Mouse (Mus musculus): ENCODE results near the gene Borcs7.

The Borcs7 gene

DNA sequence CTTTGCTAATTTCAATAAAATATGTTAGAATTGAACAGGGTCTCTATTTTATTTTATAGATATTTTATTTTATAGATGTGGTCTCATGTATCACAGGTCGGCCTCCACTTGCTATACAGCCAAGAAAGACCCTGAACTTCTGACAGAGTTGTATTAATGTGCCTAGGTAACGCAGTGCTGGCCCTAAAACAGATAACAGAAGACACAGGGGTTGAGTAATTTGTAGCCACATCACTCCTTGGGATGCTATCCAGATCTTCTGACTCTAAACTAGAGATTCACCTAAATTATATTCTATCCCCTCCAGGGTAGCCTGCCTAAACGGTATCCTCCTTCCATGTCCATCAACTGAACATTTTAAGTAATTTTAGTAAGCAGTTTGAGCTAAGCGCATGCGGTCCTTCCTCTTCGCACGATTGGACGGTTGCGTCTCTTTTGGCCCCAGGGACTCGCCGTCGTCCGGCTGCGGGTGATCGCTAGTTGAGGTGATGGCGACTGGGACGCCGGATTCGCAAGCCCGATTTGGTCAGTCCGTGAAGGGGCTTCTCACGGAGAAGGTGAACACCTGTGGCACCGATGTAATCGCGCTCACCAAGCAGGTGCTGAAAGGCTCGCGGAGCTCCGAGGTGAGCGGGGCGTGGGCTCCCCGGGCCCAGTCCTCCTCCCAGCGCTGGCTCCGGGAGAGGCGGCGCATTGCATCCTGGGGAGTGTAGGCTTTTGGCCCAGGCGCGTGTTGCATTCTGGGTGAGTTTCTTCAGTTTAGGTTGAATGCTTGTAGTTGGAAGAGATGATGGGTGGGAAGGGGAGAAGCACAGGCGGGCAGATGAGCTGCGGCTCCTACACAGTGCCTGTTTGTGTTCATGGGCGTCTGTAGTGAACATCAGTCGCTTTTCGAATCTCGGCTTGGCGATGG is at the start of gene Borcs7:
Borcs7 (plus strand) TSS at position 447 of the 913 bp plus-strand sequence.
- DNase-seq (ENCODE audit: low spot score in 2 of 2), result peak; percentile 69 to 85

DNA sequence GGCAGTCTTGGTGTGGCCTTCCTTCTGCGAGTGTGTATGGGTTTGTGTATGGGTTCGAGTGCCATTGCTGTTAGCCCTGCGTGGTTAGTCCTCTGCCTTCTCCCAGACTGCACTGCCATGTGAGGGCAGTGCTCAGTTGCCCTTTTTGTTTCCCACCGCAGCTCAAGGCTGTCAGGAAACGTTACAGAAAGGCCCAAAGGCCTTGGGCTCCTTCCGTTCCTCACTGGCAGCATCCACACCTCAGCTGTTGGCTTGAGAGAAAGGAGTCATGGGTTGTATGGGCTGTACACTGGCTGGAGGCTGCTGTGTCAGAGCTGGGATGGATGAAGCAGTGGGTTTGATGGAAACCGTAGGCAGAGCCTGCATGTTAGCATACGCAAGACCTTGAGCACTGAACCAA is 48.9 kb upstream of the Borcs7 start:
- DNase-seq (ENCODE audit: low spot score in 2 of 2), result no peak

DNA sequence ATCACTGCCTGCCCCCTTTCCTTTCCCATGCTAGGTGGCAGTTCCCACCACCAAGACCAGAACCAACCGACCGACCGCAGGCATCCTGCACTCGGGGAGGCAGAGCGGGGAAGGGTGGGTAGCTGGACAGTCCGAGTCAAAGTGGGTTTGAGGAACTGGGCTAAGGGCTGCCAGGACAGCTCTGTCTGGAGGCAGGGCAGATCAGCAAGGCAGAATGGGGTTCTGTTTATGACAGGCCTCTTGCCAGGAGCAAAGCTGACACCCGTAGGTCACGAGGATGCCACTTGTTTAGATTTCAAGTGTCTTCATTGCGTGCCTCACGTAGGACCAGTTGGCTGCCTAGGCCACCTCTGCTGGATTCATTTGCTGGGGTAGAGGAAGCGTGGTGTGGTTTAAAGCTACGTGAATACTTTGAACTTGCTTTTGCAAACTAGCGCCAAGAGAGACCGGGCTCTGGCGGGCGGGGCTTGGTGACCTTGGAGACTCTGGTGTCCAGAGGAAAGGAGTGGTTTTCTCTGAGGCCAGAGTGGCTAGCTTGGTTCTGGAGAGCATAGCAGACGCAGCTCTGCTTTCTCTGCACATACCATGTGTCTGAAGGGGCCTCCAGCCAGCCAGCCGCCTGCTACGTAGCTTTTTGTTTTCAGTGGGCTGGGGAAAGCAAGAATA is 48.2 kb upstream of the Borcs7 start:
- DNase-seq (ENCODE audit: low spot score in 2 of 2), result no peak

DNA sequence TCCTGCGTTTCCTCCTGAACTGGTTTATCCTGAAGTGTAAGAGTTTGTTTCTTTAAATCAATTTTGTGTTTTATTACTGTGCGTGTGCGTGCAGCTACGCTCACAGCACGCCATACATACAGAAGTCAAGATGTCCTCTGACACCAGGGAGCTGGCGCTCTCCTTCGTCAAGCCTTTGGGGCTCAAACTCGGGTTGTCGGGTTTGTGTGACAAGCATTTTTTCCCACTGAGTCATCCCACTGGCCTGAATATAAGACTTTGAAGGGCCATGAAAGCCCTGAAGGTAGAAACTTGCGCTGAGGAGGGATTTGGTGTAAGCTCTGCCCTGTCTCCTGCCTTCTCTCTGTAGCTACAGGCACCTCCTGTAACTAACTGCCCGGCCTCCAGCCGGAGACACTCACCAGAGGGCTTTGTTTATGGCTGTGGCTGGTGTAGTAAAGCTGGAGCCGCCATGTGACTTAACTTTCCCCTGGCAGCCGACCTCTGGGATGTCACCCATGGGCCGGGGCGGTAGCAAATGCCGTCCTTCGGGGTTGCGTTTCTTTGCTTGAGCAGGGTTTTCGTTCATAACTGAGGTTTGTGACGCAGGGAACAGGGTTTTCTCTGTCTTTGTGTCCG is 47.5 kb upstream of the Borcs7 start:
- no peak for DNase-seq (ENCODE audit: low spot score in 2 of 2)

DNA sequence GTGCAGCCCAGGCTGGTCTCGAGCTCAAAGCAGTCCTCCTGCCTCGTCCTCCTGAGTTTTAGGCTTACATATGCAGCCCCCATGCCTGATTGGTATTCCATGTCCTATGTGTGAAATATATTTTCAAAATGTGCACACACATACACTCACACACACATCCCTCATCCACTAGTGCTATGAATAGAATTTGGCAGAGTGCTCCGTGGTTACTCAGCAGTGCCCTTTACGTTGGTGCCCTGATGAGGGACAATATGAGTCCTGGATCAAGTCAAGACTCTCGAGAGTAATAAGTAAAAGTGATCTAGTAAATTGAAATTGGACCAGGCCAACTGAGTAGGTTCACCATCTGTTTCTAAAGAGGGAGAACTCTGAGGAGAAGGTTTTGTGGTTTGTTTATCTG is 46.5 kb upstream of the Borcs7 start:
- DNase-seq (ENCODE audit: low spot score in 2 of 2), result no peak

GRCm38 (mm10) chr19:46644343-46644792 is 45.3 kb upstream of the Borcs7 start:
- DNase-seq (ENCODE audit: low spot score in 2 of 2), result no peak

GRCm38 (mm10) chr19:46644793-46645602 is 44.7 kb upstream of the Borcs7 start:
- peak in 1 of 2 experiments; percentile 42 for DNase-seq (ENCODE audit: low spot score in 2 of 2)

DNA sequence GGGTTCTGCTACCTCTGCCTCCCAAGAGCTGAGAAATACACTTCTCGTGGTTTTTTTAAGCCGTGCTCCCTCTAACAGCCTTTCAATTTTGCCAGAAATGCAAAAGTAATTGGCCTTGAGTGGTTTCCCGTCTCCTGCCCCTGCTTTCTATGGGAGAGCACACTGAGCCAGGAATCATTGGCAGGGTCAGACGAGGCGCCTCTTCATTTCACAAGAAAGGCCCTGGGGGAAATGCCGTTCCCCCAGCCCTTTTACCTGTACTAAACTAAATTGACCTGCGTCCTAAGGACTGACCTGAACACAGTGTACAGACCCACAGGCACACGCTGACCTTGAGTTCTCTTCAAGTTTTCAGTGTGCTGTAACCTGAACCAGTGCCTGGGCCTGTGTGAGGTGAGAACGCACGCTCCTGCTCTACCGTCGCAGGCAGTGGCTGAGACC is 43.6 kb upstream of the Borcs7 start:
- DNase-seq (ENCODE audit: low spot score in 2 of 2), result no peak

DNA sequence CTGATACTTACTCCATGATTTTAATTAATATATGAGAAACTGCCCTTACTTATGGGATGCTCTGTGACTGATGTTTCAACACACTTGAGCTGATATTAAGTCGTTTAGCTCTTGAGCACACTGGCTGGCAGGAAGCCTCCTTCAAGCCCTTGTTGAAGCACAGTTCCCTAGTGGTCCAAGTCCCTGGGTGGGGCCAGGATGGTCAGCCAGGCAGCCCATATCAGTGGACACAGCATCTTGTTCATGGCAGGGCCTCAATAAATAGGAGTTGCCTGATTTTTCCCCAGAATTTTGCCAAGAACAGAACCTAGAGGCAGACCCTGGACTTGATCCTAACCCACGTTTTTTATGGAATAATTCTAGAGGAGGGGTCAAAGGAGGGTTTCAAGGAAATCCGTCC is 42.5 kb upstream of the Borcs7 start:
- no peak for DNase-seq (ENCODE audit: low spot score in 2 of 2)

GRCm38 (mm10) chr19:46647850-46648249 is 41.9 kb upstream of the Borcs7 start:
- no peak for DNase-seq (ENCODE audit: low spot score in 2 of 2)

DNA sequence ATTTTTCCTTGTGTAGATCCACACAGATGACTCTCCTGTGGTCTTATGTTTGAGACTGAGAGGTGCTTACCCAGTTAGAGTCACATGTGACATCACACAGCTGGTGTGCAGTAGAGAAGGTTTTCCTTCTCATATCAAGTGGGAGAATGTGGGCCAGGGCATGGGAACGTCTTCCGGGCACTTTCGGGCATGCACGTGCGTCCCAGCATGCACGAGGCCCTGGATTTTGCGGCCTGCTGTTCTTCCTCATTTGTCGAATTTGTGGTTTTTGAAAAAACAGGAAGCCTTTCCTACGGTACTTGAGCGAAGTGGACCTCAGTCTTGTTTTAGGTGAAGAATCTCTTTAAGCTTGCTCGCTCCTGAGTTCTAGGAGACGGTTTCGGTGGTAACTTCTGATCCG is 41.1 kb upstream of the Borcs7 start:
- no peak for DNase-seq (ENCODE audit: low spot score in 2 of 2)

DNA sequence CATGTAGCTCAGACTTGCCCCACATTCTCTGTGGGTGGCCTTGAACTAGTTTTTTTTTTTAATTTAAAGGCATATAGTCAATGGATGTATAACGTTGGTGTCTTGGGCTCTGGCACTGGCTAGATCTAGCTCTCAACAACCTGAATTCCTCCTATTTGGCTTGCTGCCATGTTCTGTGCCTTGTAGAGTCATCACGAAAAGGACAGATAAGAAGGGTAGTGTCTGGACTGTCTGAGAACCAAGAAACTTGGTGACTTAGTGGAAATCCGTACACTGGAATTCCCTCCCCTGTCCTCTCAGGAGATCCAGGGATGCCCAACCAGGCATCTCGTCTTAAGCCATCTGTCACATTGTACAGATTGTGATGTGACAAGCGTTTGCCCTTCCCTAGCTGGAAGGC is 36.5 kb upstream of the Borcs7 start:
- no peak for DNase-seq (ENCODE audit: low spot score in 2 of 2)

GRCm38 (mm10) chr19:46653616-46654235 is 36.0 kb upstream of the Borcs7 start:
- DNase-seq (ENCODE audit: low spot score in 2 of 2), result no peak

DNA sequence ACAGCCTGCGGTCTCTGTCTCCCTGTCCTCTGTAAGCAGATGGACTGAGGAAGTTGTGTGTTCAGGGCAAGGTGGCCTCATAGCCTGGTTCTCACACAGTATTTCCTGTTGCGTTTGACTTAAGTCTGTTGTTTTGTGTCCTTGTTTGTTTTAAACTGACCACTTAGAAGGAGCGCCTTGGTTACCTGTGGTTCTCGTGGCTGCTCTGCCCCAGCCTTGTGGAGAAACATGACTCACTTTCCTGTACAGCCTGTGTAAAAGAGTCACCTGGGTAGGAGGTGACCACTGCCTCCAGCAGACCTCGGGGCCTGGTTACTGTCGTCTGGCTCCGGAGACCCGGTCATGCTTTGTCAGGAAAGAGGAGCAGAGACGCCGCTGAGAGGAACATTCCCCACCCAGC is 34.1 kb upstream of the Borcs7 start:
- no peak for DNase-seq (ENCODE audit: low spot score in 2 of 2)

GRCm38 (mm10) chr19:46656151-46656840 is 33.4 kb upstream of the Borcs7 start:
- no peak for DNase-seq (ENCODE audit: low spot score in 2 of 2)

DNA sequence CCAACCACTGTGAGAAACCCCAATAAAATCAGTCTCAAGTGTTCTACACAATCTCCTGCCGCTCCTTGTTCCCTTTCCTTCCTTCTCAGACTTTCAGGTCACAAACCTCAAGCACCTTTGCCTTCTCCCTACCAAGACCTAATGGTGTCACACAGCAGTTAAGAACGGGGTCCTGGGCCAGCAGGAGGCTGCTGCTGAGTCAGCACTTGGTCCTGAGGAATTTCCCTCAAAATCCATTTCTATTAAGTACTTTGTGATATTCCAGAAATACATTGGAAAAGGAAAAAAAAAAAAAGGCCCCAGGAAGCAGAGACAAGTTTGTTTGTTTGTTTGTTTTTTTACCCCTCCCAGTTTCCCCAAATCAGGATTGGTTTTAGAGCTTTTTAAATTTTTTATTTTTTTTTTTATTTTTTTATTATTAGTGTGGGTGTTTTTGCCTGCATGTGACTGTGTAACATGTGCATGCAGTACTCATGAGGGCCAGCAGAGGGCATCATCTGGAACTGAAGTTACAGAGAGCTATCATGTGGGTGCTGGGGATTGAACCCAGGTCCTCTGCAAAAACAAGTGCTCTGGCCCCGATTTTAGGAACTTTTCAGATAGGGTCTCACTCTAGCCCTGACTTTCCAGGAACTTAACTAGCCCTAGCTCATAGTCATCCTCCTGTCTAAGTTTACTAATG is 32.2 kb upstream of the Borcs7 start:
- no peak for DNase-seq (ENCODE audit: low spot score in 2 of 2)

DNA sequence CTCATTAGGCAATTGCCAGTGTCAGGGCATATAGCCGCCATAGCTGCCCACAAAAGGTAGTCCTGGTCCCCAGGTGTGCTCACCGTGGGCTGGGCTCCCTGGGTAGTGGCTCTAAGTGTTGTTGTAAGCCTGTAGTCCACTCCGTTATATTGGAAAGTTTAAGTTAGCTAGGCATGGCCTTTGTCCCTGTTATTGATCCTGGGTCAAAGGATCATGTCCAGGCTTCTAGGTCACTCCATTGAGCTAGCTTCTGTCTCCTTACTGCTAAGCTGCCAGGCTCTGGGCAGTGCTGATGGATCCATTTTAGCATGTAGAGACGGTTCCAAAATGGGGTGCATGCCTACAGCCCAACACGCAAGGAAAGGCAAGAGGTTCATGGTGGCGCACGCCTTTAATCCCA is 31.4 kb upstream of the Borcs7 start:
- DNase-seq (ENCODE audit: low spot score in 2 of 2), result no peak

DNA sequence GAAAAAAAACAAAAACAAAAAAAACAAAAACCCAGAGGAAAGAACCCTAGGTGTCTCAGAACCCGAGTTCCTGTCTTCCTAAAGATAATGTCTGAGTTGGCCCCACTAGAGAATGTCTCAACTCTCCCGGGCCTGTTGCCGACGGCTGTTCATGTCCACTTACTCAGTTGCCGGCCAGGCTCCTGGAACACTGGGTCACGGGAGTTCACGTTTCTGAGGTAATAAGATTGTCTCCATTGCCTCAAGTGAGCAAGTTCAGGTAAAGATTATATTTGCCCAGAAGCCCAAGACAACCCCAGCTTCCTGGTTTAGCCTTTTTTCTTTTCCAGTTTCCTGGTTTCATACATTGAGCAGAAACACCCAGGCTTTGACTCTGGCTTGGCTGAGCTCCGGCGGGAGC is 30.9 kb upstream of the Borcs7 start:
- DNase-seq (ENCODE audit: low spot score in 2 of 2), result no peak

DNA sequence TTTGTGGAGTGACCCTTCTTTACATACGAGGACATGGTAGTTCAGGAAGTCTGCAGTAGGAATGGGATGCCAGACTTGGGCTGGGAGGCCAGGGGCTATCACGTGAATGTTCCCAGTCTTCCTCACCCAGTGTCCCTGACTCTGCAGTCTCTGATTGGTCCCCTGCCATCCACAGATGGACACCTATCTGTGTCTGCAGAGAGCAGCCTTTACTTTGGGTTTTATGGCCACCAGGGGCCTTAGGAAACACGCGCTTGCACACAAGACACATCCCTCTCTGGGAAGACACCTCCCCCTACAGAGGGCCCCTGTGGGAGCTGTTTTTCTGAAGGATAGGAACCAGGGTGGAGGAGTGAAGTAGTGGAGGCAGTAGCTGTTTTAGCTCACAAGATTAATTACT is 28.2 kb upstream of the Borcs7 start:
- DNase-seq (ENCODE audit: low spot score in 2 of 2), result no peak

- DNase-seq (ENCODE audit: low spot score in 2 of 2), result no peak
These were observed 27.5 kb upstream of the Borcs7 start for GRCm38 (mm10) chr19:46662214-46662613.

All from frontal cortex, postnatal 10 days (tissue).